Mouse (Mus musculus) telencephalon, adult 2 months (tissue): ENCODE measurements around the gene Zfp423.

Experiments
- DNase-seq: peaks from one replicate; pipeline ENCODE4 v3.0.0-alpha.2; 2011; ENCODE audit warnings: low read depth, low spot score

The Zfp423 gene

DNA sequence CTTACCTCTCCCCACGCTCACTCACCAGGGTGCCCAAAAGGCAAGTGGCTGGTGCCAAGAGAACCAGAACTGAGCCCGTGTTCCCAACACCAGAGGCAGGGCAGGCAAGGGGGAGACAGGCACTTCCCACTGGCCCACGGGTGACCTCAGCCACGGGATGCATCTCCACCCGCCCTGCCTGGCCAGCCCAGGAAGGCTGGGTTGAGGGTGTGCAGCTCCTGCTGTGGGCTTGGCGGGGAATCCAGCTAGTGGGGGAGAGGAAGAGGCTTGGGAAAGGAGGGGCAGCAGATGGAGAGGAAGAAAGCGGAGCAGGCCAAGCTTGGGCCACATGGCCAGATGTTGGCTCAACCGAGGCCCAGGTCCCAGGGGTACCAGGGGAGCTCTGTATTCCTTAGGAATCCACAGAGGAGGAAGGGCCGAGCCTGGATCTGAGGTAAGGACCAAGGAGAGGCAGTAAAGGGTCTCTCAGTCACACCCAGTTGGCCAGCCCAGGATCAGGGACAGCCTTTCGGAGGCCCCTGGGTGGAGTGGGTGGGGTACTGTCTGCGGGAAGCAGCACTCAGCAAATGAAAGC lies 155.0 kb downstream of the Zfp423 start:
- DNase-seq: no peak

DNA sequence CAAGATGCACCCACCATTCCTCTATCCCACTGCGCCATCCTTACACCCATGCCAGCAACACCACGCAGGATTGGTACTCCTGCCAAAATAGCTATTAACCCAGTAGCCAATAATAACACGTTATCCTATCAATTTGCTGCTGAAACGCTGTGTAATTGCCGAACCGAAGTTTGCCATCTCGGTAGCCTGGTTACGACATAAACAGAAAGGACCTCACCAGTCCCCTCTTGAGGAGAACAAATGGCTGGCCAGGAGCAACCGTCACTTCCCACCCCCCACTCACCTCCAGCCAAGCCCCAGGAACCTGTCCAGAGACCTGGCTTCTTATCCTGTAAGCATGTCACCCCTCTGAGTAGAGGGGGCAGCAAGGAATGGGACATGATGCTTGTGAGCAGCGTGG lies 156.0 kb downstream of the Zfp423 start:
- DNase-seq: no peak

DNA sequence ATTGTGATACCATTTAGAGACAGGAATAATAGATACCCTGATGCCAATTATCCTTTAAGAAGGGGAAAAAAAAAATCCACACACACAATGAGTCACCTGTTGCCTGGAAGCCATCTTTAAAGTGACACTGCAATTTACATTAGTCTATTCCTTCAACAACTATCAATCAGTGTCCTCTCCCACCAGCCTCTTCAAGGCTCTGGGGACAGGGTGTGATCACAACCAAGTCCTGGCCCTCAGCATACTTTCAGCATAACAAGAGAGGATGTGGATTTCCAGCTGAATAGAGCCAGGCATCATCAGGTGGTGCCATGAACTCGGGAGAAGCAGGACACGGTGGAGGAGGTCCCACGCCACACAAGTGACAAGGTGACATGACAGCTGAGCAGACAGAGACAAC lies 156.8 kb downstream of the Zfp423 start:
- DNase-seq: no peak

DNA sequence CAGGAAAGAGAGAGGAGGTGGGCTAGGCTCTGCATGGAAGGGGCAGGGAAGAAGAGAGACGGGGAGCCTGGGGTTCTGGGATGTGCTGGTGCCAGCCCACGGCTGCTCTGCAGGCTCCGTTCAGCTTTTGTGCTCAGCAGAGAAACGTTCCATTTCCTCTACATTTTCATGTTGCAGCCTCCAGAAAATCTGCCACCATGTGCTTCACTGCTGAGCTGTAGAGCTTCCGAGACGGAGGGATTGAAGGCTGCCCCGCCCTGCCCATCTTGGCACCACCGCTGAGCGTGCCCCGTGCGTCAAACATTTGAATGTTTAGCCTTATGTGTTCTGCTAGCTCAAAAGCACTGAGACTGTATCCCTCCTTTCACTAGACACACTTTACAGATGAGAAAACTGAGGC lies 159.3 kb downstream of the Zfp423 start:
- DNase-seq: peak; percentile 70

DNA sequence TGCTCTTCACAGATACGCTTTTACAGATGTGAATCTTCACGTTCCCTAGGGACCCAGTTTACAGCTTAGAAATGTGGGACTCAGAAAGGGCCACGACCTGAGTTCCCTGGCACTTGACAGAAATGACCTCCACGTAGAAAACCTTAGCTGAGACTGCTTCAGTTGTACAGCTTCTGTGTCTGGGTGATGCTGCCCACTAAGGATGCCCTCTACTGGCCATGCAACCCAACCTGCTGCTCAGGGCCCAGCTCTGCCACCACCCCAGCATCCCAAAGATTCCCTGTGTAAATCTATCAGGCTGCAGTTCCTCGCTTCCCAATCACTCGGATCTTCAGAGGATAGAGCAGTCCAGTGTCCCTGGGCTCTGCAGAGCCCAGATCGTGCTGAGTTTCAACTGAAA lies 163.2 kb downstream of the Zfp423 start:
- no peak for DNase-seq

DNA sequence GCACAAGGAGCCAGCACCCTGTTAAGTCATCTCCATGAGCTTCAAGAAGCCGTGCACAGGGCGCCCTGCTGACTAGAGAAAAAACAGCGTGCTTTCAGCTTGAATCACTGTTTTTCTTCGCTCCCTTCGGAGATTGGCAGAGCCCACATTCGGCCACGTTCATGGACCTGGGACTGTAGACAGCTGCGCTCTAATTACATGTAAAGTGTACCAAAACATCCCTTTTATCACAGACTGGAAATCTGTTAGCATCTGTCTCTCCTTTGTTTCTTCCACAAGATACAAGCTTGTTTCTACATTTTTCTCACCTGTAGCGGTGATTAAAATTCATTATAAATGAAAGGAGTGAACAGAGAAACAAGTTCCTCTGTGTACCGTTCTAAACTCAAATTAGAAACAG lies 164.8 kb downstream of the Zfp423 start:
- no peak for DNase-seq

DNA sequence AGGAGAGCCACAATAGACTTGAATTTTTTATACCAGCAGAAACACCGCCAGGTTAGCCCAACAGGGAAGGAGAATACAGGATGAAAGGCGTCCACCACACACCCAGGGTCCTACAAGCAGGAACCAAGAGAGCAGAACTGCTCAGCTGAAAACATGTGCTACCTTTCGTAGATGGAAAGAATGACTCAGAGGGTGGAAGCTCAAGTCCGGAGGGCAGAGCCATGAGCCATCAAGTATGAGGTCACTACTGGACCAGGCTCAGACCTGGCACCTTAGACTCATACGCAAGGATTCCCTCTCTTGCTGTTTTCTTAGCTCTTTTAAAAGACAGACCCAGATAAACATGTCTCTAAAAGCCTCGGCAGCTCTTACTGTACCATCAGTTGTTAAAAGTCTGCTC lies 168.3 kb downstream of the Zfp423 start:
- no peak for DNase-seq

DNA sequence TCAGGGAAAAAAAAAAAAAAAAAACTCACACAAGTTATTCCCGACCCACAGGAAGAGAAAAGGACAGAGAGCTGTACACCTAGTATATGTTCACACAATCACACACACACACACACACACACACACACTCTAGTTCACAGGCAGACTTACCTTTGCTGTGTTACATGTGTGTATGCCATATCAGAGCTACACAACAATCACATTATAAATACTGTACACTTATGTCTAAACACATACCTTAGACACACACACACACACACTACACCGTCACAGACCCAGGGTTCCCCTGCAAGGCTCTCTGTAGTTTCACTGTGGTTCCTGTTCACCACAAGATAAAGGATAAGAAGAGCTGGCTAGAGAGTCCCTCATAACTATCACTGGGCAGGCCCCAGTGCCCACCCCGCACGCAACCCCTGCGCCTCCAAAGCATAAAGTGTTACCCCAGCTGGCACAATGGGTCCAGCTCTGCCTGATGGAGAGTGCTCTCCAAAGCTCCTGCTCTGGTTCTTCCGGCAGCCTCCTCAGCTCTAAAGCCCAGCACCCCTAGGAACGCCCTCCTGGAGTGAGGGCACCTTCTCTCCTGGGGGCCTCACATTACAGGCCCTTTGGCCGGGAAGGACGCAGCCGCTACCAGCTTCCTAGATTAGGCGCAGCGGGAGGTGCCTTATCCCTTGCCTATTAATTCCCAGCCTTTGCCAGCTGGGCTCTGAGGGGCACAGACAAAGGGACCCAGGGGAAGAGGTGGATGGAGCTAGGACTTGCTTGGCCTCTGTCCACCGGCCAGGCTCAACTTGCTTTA lies 174.6 kb downstream of the Zfp423 start:
- DNase-seq: no peak

DNA sequence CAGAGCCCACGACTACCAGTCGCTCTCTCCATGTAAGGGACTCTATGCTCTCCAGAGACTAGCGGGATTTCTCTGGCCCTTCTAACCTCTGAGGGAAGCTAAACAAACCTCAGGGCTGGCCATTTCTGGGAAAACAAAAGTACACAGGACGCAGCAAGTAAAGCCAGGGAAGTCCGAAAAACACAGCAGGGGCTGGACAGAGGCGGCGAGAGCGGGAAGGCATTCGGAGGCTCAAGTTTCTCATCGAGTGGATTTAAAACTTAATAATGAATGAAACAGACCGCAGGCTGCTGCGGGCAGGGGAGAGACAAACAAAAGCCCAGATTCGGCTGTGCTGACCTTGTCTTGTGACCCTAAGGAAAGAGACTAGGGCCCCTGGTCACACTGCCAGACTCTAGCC lies 175.2 kb downstream of the Zfp423 start:
- no peak for DNase-seq

DNA sequence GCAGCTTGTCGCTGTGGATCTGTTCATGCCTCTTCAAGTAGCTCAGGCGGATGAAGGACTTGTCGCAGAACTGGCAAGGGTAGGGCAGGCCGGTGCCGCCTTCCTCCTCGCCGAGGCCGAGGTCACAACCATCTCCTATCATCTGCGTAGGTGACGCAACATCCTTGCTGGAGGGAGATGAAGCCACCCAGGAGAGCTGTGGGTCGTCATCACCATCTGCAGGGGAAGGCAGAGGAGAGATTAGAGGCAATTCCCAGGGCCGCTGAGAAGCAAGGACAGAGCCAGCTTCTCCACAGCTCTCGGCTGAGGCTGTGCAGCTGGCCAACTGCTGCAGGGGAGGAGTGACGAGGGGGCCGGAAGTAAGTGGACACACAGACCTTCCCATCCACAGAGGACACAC lies 176.2 kb downstream of the Zfp423 start:
- DNase-seq: no peak

DNA sequence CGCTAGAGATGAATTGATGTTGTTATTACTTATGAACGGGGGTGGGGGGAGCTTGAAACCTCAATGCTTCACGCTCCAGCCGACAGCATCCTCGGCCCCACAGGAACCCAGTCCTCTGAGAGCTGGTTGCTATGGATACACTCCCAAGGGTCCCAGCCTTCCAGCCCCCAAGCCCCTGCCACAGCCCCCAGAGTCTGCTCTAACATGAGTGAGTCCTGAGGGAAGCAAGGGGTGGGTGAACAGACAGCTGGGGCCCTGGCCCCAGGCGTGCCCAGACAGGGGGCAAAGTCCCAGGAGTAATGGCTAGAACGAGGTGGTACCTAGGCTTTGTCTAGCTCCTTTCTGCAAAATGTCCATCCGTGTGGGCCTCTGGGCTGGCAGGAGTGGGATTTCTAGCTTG lies 181.8 kb downstream of the Zfp423 start:
- DNase-seq: no peak

DNA sequence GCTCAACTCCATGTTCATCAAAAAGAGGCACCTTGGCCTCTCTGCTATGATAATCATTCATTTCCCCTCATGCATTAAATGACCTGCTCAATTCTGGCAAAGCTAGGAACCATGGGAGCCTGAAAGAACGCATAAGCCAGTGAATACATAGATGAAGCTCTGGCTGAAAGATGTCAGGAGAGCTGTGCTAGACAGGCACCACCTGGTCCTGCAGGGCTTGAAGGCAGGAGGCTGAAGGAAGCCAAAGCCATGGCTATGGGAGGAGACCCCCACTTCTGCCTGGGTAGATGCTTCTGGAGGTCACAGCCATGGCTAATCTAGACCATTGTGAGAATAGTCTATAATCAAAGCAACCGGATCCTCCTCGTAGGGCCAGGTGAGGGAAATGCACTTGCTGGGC lies 183.5 kb downstream of the Zfp423 start:
- no peak for DNase-seq

DNA sequence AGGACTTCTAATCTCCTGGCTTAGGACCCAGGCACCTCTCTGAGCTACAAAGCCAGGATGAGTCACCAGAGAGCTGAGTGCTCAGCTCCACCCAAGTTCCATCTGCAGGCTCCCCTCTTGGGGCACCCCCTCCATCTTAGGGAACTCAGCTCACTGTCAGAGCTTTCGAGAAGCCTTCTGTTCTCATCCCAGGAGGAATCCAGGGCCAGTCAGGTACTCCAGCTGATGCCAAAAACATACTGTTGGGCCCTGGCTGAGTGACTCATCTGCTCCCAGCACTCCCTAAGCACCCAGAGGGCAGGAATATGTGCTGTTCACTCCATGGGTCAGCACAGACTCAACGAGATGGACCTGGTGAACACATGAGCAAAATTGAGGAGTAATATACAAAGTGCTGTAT lies 184.4 kb downstream of the Zfp423 start:
- DNase-seq: no peak

DNA sequence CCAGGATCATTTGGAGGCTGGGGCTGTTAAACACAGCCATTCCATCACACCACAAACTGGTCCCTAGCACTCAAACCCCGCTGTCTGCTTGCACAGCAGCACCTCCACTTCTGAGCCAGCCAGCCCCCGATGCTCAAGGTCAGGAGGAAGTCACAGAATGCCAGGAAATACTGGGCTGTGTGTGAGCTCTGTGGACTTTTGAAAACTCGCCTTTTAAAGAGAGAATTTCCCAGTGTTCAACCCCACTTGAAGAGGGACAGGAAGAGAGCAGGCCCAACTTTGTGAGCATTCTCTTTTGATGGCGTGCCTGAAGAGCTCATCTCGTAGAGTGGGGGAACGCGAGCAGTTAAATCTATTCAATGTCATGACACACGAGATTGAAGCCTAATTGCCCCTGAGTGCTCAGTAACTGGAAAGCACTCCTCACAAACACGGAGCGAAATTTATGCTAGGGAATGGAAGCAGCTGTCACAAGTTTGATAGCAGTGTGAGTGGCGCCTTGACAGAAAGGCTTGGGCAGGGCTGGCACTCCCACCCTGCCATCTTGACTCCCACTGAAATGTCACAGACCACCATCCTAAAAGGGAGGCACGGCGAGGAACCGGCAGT lies 186.4 kb downstream of the Zfp423 start:
- DNase-seq: no peak

DNA sequence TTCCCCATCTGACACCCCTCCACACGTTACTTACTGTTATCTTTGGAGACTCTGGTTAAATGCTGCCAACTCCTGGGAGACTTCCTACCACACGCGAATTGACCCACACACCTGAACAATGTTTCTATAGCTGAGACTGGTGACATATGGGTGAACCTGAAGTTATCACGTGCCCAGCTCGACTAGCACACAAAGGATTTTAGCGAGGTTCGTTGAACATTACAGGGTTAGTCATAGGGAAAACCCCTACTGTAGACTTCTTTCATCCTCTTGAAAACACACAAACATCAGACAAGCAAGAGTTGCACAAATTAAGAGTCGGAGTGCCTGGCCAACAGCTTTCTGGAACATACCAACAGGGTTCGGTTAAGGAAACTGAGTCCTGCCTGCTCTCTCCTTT lies 191.5 kb downstream of the Zfp423 start:
- DNase-seq: no peak

DNA sequence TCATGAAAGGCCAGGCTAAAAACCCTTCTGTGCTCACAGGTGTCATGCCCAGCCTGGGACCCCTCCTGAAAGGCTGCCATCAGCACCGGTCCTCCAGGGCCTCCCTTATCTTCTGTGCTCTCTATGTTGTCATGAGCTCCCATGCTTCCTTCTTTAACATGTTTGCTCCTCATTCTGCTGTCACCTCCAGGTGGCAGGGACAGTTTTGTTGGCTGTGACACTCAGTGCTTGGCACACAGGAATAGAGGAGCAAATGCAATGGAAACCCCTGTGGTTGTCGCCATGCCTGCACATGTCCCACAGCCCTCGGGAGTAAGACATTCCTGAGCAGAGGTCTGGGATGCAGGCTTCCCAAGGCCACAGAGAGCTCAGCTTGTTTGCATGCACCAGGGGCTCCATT lies 194.1 kb downstream of the Zfp423 start:
- DNase-seq: no peak

DNA sequence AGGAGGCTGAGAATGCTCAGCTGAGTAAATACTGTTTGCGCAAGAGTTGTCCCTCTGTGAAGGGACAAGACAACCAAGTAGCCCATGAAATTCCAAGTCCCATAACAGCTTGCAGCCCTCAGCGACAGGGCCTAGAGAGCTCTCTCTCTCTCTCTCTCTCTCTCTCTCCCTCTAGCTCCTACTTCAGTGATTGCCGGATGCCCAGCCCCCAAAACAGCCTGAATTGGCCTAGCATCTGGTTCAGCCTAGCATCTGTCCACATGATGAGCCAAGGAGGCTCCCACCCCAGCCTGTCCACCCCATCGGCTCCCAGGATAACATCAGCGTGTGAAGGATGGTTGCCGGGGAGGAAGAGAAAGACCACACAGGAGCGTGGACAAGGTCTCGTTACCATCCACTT lies 200.6 kb downstream of the Zfp423 start:
- DNase-seq: no peak

DNA sequence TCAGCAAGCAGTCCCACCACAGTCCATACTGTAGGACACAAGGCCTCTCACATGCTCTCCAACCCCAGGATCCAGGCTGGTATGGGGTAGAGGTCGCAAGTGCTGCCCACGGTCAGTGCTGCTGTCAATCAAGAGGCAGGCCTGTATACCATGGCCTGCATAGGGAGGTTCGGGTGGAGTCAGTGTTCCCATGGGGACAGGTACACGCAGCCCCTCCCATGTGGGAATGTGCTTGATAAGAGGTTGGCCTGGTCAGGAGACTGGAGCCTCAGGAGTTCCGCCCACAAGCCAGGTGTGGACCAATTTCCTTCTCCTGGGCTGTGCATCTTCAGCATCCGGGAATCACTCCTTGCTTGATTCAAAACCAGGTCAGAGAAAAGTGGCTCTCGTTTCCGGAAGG lies 204.5 kb downstream of the Zfp423 start:
- no peak for DNase-seq

DNA sequence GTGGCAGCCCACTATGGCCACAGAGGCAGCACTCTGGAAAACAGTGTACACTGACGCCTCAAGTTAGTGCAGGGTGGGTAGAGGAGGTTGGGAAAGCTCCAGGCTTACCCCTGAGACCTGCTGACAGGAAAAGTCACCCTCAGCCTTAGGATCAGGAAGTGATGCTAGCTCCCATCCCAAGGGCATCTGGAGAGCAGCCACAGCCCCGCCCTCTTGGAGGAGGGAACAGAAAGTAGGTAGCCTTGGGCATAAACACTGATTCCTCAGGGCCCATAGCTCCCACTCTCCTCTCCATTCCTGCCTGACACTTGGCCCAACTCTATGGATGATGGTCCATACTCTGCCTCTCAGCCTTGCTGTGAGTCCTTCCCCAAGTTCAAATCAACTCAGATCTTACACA lies 205.8 kb downstream of the Zfp423 start:
- no peak for DNase-seq

DNA sequence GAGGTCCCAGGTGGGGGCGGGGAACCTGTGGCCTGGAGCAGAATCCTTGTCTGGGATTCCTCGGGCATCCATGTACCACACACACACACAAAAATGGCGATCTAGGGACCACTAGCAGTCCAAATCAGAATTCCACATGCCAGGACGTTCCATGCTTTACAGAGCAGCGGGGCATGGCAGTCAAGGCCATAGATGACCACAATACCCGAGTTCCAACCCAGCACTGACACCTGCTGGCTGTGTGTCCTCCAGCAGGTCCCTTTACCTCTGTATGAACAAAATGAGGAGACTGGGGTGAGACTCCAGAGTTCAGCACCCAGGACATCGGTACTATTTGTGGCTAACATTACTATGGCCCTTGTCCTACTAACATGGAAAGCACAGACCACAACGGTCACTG lies 206.2 kb downstream of the Zfp423 start:
- no peak for DNase-seq

DNA sequence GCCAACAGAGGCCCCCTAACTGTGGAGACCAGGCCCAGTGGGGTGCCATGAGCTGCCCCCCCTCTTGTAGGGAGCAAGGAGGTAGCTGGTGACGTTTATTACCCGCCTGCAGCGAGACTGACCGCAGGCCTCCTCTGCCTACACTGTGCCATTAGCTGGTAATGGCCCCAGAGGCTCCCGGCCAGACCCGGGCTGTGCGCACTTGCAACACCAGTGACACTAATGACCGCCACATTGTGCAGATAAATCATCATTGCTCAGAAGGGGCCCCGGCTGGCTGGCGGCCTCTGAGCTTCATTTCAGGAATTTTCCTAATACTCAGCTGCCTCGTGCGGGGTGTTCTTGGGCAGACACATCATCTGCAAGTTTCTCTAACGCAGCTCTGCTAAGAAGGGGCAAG lies 206.7 kb downstream of the Zfp423 start:
- no peak for DNase-seq

DNA sequence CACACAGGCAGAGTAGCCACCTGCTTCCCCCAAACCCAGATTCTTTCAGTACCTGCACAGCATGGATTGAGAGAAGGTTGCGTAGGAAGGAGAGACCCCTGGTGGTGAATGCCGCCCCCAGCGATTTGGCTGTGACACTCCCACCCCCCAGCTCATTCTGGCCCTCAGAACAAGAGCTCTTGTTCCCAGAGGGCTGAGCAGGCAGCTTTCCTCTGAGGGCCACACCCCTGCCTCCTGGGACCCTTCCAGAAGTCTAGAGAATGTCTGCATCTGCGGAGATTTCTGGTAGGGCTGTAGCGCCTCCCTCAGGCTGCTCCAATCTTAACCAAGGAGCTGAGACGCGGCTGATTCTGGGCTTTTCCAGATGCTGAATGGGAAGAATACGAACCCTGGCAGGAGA lies 211.8 kb downstream of the Zfp423 start:
- no peak for DNase-seq

DNA sequence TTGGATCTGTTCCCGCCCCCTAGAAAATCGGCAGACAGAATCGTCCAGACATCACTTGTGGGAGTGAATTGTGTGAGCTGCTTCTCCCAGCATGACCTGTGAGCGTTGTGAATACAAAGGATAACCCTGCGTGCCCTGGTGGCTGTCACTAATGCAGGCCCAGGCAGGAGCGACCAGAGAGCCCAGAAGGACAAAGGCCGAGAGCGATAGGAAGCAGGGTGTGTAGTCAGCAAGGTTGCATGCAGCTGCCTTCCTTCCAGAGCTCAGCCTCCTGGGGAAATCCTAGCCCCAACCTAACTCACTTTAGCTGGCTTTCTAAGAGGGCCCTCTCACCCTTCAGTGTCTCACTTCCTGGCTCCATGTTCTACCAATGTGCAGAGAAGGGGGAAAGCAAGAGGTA lies 212.3 kb downstream of the Zfp423 start:
- DNase-seq: no peak
